Mouse (Mus musculus) kidney, postnatal 0 days (tissue): ENCODE measurements around the gene Bora. TPM values are rescaled to one million over a fixed set of nuclear protein-coding genes. Genes with fewer than 3 reads are reported as not detected.
A peak's percentile ranks its signal among the peaks of the same experiment; 100 is the strongest.

Experiments used
- ATAC-seq: fragments of 200-750 bp; cut with Nextera tagmentation; replicated peaks from 2 replicates; pipeline ENCODE4 v1.8.0; 2017; ENCODE audit warnings: low read depth, moderate number of reproducible peaks, moderate TSS enrichment, moderate library complexity; ENCODE audit not compliant: low FRiP score
- DNase-seq: peaks from one replicate; pipeline ENCODE4 v3.0.0-alpha.2; 2016; ENCODE audit warnings: low spot score
- H3K27ac ChIP-seq: fragments of 300-500 bp; sonication (generic); 2 replicates; pipeline ENCODE4 v1.5.1; 2014; ENCODE audit warnings: mild to moderate bottlenecking
- H3K27me3 ChIP-seq: fragments of 300-500 bp; sonication (generic); 2 replicates; pipeline ENCODE4 v1.6.1; 2014; ENCODE audit warnings: low read length, mixed read lengths; ENCODE audit not compliant: insufficient read depth
- H3K36me3 ChIP-seq: fragments of 300-500 bp; sonication (generic); 2 replicates; pipeline ENCODE4 v1.6.1; 2014; ENCODE audit warnings: low read length, mixed read lengths; ENCODE audit not compliant: insufficient read depth
- H3K4me1 ChIP-seq: fragments of 300-500 bp; sonication (generic); replicated peaks from 2 replicates; pipeline ENCODE4 v1.6.1; 2014; ENCODE audit warnings: antibody characterized with exemption, low read length, mixed read lengths; ENCODE audit not compliant: insufficient read depth
- H3K4me2 ChIP-seq: fragments of 300-500 bp; sonication (generic); 2 replicates; pipeline ENCODE4 v1.6.1; 2014; ENCODE audit warnings: mild to moderate bottlenecking, low read length, moderate library complexity, mixed read lengths
- H3K4me3 ChIP-seq: fragments of 300-500 bp; sonication (generic); replicated peaks from 2 replicates; pipeline ENCODE4 v1.5.1; 2014; ENCODE audit warnings: low read depth, low read length
- H3K9ac ChIP-seq: fragments of 300-500 bp; sonication (generic); 2 replicates; pipeline ENCODE4 v1.6.1; 2014; ENCODE audit warnings: low read depth, low read length
- H3K9me3 ChIP-seq: fragments of 300-500 bp; sonication (generic); replicated peaks from 2 replicates; pipeline ENCODE4 v1.6.1; 2016; ENCODE audit warnings: low read length, inconsistent platforms, mixed read lengths
- CTCF ChIP-seq: IDR thresholded peaks from 2 replicates; pipeline ENCODE4 v1.5.1; 2016; ENCODE audit warnings: antibody characterized with exemption, low read depth, mild to moderate bottlenecking, moderate library complexity
- WGBS: fragments of 180-500 bp; shearing (Covaris S2); extraction: QIAGEN DNeasy Blood & Tissue Kit; methylation state at CpG from one replicate; pipeline ENCODE4 v1.1.7; 2014; 5-methylcytosine and 5-hydroxymethylcytosine counted together
- polyA plus RNA-seq: library from polyadenylated mRNA; unstranded; fragments of >200 nt; fragmentation: Nextera tagmentation; extraction: Ambion mirVana; gene quantifications from 2 replicates; pipeline ENCODE4 v1.2.1, GENCODE M21; 2015

Gene Bora
- polyA plus RNA-seq, 1 experiment from 2014 or later, result 26.4 TPM

DNA sequence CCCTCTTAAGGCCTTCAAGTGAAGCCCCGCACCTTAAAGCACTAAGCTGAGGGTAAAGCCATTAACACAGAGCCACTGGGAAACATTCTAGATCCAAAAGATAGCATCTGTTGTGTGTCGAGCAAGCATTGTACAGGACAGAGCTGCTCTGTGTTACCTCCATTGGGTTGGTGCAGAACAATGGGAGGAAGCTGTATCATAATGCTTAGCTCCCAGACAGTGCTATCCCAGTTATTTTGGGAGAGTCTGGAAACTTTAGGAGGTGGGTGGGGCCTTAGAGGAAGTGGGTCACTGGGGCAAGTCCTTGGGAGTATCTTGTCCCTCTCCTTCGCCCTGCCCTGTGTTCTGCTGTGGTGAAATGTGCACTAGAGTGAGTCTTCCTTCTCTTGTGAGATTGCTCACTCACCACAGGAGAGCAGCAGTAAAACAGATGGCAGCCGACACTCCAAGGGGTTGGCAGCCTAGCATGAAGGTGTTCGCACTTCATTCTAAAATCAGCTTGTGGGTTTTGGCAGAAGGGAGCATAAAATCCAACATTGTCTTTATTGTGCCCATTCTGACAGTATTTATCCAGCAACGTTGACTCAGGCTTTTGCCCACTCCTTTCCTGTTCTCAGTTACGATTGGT lies 13.1 kb downstream of the Bora start:
- Histone ChIP-seq H3K9ac (no peak overlapping the region), H3K27ac (no peak overlapping the region), H3K36me3 (peaks cover 35% of the 10 kb centered on the region), H3K4me2 (no peak overlapping the region), H3K4me1 (no peaks in the 10 kb centered on the region), H3K9me3 (no peaks in the 10 kb centered on the region), H3K4me3 (no peak overlapping the region), H3K27me3 (no peaks in the 10 kb centered on the region)
- WGBS, result 71% methylated on average over 7 of the region's 7 CpGs
- no peak for ATAC-seq
- peak; percentile 35 for DNase-seq
- TF ChIP-seq CTCF, result no peak

DNA sequence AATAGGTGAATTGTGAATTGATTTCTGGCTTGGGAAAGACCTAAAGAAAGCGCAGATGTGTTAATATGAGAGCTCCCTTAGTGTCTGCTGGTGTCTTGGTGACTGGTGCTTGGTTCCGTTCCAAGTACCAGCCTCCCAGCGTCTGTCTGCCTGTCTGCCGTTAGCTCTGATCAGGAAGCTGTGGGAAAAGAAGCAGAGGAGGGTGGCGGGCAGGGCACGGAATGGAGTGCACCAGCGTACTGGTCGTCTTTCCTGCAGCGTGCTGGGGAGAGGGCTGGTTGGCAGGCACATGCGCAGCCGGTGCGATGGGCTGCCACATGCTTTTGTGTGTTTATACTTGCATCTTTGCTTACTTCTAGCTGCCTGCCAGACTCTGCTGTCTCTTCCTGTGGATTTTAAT lies 14.6 kb downstream of the Bora start:
- TF ChIP-seq CTCF, result no peak
- DNase-seq (no peak), ATAC-seq (no peak)
- Histone ChIP-seq H3K27ac (no peak overlapping the region), H3K9ac (no peak overlapping the region), H3K9me3 (no peaks in the 10 kb centered on the region), H3K4me2 (no peak overlapping the region), H3K36me3 (peaks cover 41% of the 10 kb centered on the region), H3K4me3 (no peak overlapping the region), H3K4me1 (no peaks in the 10 kb centered on the region), H3K27me3 (no peaks in the 10 kb centered on the region)
- 92% methylated on average over 12 of the region's 12 CpGs for WGBS

DNA sequence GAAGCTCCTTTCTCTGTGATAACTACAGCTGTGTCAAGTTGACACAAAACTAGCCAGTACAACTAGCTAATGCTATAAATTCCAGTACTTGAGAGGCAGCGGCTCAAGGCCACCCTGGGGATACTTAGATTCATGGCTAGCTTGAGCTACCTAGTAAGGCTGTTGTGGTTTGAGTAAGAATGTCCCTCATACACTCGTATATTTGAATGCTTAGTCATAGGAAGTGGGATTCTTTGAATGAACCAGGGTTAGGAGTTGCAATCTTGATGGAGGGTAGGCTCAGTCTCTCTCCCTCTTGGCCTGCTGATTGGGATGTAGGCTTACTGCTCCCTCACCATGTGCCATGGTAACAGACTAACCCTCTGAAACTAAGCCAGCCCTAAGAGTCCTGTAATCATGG lies 17.1 kb downstream of the Bora start:
- no peak overlapping the region for H3K9ac ChIP-seq
- H3K9me3 ChIP-seq, result no peaks in the 10 kb centered on the region
- no peak for TF ChIP-seq CTCF
- no peak overlapping the region for H3K4me2 ChIP-seq
- H3K4me1 ChIP-seq, result no peaks in the 10 kb centered on the region
- H3K27ac ChIP-seq, result no peak overlapping the region
- H3K4me3 ChIP-seq, result no peak overlapping the region
- peaks cover 36% of the 10 kb centered on the region for H3K36me3 ChIP-seq
- DNase-seq (no peak), ATAC-seq (no peak)
- WGBS, result 98% methylated on average over 2 of the region's 2 CpGs
- H3K27me3 ChIP-seq, result no peaks in the 10 kb centered on the region

DNA sequence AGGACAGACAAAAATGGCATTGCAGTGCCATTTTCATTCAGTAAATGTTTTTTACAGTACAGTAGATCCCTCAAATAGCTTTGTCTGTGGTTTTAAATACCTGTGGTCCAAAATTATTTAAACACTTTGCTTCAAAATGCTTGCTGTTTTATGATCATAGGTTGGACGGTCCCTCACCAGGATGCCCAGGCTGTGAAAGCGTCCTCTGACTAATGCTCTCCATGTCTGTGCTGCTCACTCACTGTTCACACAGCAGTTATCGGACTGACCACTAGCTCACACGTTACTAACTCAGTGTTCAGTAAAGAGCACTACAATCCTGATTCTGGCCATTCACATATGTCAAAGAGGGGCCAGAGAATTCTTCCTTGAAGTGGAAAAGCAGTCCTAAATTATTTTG lies 25.1 kb downstream of the Bora start:
- no peak overlapping the region for H3K4me3 ChIP-seq
- ATAC-seq (no peak), DNase-seq (no peak)
- WGBS, result 93% methylated on average over 4 of the region's 4 CpGs
- H3K27me3 ChIP-seq, result no peaks in the 10 kb centered on the region
- no peak overlapping the region for H3K9ac ChIP-seq
- H3K4me1 ChIP-seq, result no peaks in the 10 kb centered on the region
- H3K9me3 ChIP-seq, result no peaks in the 10 kb centered on the region
- H3K36me3 ChIP-seq, result peaks cover 24% of the 10 kb centered on the region
- H3K27ac ChIP-seq, result no peak overlapping the region
- no peak for TF ChIP-seq CTCF
- H3K4me2 ChIP-seq, result no peak overlapping the region

DNA sequence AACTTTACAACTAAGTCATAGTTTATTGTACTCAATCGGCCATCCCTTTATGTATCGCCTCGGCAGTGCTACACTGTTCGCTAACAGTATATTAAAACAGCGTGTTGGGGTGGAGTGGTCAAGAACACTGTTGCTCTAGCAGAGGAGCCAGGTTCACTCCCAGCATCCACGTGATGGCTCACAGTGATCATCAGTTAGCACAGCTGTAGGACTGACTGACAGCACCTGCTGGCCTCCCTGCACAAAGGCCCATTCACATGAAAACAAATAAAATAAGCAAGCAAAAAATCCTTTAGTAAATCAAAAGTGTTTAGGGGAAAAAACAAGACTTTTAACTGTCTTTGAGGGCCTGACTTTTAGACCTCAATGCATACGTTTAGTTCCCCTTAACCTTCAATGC lies 42.9 kb downstream of the Bora start:
- Histone ChIP-seq H3K9me3 (no peaks in the 10 kb centered on the region), H3K4me3 (no peak overlapping the region), H3K9ac (no peak overlapping the region), H3K36me3 (peaks cover 60% of the 10 kb centered on the region), H3K27ac (no peak overlapping the region), H3K4me1 (no peaks in the 10 kb centered on the region), H3K27me3 (no peaks in the 10 kb centered on the region), H3K4me2 (no peak overlapping the region)
- WGBS, result 92% methylated on average over 7 of the region's 7 CpGs
- ATAC-seq (no peak), DNase-seq (no peak)
- TF ChIP-seq CTCF, result no peak

DNA sequence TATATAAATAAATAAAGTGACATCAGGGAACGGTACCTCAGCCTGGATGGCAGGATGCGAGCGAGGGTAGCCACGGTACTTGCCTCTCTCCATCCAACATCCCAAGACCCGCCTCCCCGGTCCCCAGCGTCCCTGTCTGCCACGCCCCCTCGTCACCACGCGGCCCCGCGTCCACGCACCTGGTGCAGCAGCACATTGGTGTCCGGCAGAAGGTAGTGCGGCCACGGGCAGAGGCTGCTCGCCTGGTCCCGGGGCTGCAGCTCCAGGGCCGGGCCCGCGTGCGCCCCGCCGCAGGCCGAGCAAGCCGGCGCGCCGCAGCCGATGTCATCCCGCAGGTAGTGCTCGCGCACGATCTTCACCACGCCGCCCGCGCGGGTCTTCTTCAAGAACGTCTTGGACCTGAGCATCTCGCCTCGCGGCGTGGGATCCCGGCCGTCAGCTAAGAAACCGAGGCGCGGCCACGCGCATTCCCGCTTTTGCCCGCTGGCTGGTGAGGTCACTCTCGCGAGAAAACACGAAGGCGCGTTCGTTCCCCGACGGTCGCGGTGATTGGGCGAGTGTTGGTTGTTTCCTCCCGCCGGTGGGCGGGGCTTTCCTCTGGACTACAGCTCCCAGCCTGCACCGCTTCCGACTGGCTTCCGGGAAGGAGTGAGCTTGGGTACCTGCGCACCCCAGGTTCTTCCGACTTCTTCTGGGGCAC lies 53.4 kb downstream of the Bora start, which contains the start of the genes Pibf1 and Dis3:
Gene Pibf1 (plus strand): TSS at position 158 of the 700 bp plus-strand sequence.
Gene Dis3 (minus strand): TSS at position 504 of the 700 bp plus-strand sequence.
- H3K9ac ChIP-seq, result peak within 1 kb of the TSS; percentile 81
- H3K36me3 ChIP-seq, result peaks cover 31% of the 10 kb centered on the region
- H3K4me1 ChIP-seq, result no peaks in the 10 kb centered on the region
- peak within 1 kb of the TSS; percentile 66 for H3K4me2 ChIP-seq
- H3K27ac ChIP-seq, result peak within 1 kb of the TSS; percentile 42
- H3K27me3 ChIP-seq, result no peaks in the 10 kb centered on the region
- WGBS, result under 1% methylated on average over 72 of the region's 73 CpGs
- DNase-seq (peak; percentile 98), ATAC-seq (peak; percentile 100)
- H3K4me3 ChIP-seq, result peak within 1 kb of the TSS; percentile 63
- TF ChIP-seq CTCF, result no peak
- no peaks in the 10 kb centered on the region for H3K9me3 ChIP-seq
